Mouse (Mus musculus) intestine, embryonic 14.5 days (tissue): ENCODE measurements around the gene Park7. TPM values are rescaled to one million over a fixed set of nuclear protein-coding genes. Genes with fewer than 3 reads are reported as not detected.

Source experiments
- ATAC-seq: fragments of 200-750 bp; cut with Nextera tagmentation; replicated peaks from 2 replicates; pipeline ENCODE4 v1.8.0; 2017; ENCODE audit warnings: low read depth, moderate number of reproducible peaks, moderate TSS enrichment, moderate library complexity; ENCODE audit not compliant: low FRiP score, low TSS enrichment
- DNase-seq: peaks from one replicate; pipeline ENCODE4 v3.0.0-alpha.2; 2018; ENCODE audit warnings: low spot score
- H3K27ac ChIP-seq: fragments of 300-500 bp; sonication (generic); 2 replicates; pipeline ENCODE4 v1.5.1; 2014; ENCODE audit warnings: low read depth, mild to moderate bottlenecking, control low read depth
- H3K27me3 ChIP-seq: fragments of 300-500 bp; sonication (generic); replicated peaks from 2 replicates; pipeline ENCODE4 v1.6.1; 2014; ENCODE audit warnings: low read length, control low read depth; ENCODE audit not compliant: control insufficient read depth, insufficient read depth
- H3K36me3 ChIP-seq: fragments of 300-500 bp; sonication (generic); 2 replicates; pipeline ENCODE4 v1.6.1; 2014; ENCODE audit warnings: low read length, control low read depth; ENCODE audit not compliant: control insufficient read depth, insufficient read depth
- H3K4me1 ChIP-seq: fragments of 300-500 bp; sonication (generic); replicated peaks from 2 replicates; pipeline ENCODE4 v1.6.1; 2014; ENCODE audit warnings: low read length, control low read depth, mixed read lengths; ENCODE audit not compliant: control insufficient read depth, insufficient read depth
- H3K4me2 ChIP-seq: fragments of 300-500 bp; sonication (generic); 2 replicates; pipeline ENCODE4 v1.6.1; 2014; ENCODE audit warnings: low read length
- H3K4me3 ChIP-seq: fragments of 300-500 bp; sonication (generic); 2 replicates; pipeline ENCODE4 v1.5.1; 2014; ENCODE audit warnings: low read depth, low read length, control low read depth, mixed read lengths
- H3K9ac ChIP-seq: fragments of 300-500 bp; sonication (generic); 2 replicates; pipeline ENCODE4 v1.6.1; 2014; ENCODE audit warnings: mild to moderate bottlenecking, low read length
- H3K9me3 ChIP-seq: fragments of 300-500 bp; sonication (generic); 2 replicates; pipeline ENCODE4 v1.6.1; 2016; ENCODE audit warnings: low read length, control low read depth; ENCODE audit not compliant: control insufficient read depth
- WGBS: fragments of 180-500 bp; shearing (Covaris S2); extraction: QIAGEN DNeasy Blood & Tissue Kit; methylation state at CpG from one replicate; pipeline ENCODE4 v1.1.7; 2014; 5-methylcytosine and 5-hydroxymethylcytosine counted together
- polyA plus RNA-seq: library from polyadenylated mRNA; unstranded; fragments of >200 nt; fragmentation: Nextera tagmentation; extraction: Ambion mirVana; gene quantifications from 2 replicates; pipeline ENCODE4 v1.2.1, GENCODE M21; 2014

Park7 gene
- polyA plus RNA-seq, 1 experiment from 2014 or later = 487 TPM

GRCm38 (mm10) chr4:150907099-150907498 lies 7.1 kb downstream of the Park7 start:
- H3K36me3 ChIP-seq = peaks cover 45% of the 10 kb centered on the region
- H3K27me3 ChIP-seq = no peaks in the 10 kb centered on the region
- H3K9ac ChIP-seq = no peak overlapping the region
- ATAC-seq (no peak), DNase-seq (no peak)
- 94% methylated on average over 8 of the region's 8 CpGs for WGBS
- no peak overlapping the region for H3K27ac ChIP-seq
- no peaks in the 10 kb centered on the region for H3K9me3 ChIP-seq
- no peak overlapping the region for H3K4me2 ChIP-seq
- H3K4me1 ChIP-seq = no peaks in the 10 kb centered on the region; the same call in 1 of the 2 replicates
- H3K4me3 ChIP-seq = no peak overlapping the region

GRCm38 (mm10) chr4:150903091-150903742 lies 11.0 kb downstream of the Park7 start:
- Histone ChIP-seq H3K9ac (no peak overlapping the region), H3K27me3 (no peaks in the 10 kb centered on the region), H3K36me3 (peaks cover 81% of the 10 kb centered on the region), H3K9me3 (no peaks in the 10 kb centered on the region), H3K4me2 (no peak overlapping the region), H3K4me3 (no peak overlapping the region), H3K27ac (no peak overlapping the region), H3K4me1 (no peaks in the 10 kb centered on the region; the same call in 1 of the 2 replicates)
- DNase-seq (no peak), ATAC-seq (no peak)
- WGBS = 94% methylated on average over 14 of the region's 14 CpGs

GRCm38 (mm10) chr4:150902062-150902461 lies 12.2 kb downstream of the Park7 start:
- ATAC-seq (no peak), DNase-seq (no peak)
- H3K36me3 ChIP-seq = peaks cover 86% of the 10 kb centered on the region
- H3K27me3 ChIP-seq = no peaks in the 10 kb centered on the region
- no peaks in the 10 kb centered on the region for H3K9me3 ChIP-seq
- H3K4me2 ChIP-seq = no peak overlapping the region
- no peak overlapping the region for H3K27ac ChIP-seq
- 81% methylated on average over 12 of the region's 12 CpGs for WGBS
- H3K4me1 ChIP-seq = no peaks in the 10 kb centered on the region
- no peak overlapping the region for H3K9ac ChIP-seq
- H3K4me3 ChIP-seq = no peak overlapping the region

GRCm38 (mm10) chr4:150901651-150902050 lies 12.6 kb downstream of the Park7 start:
- Histone ChIP-seq H3K4me1 (no peaks in the 10 kb centered on the region), H3K9ac (no peak overlapping the region), H3K27me3 (no peaks in the 10 kb centered on the region), H3K36me3 (peaks cover 86% of the 10 kb centered on the region), H3K9me3 (no peaks in the 10 kb centered on the region), H3K4me3 (no peak overlapping the region), H3K27ac (no peak overlapping the region), H3K4me2 (no peak overlapping the region)
- ATAC-seq = no peak
- DNase-seq = peak; percentile 79
- 55% methylated on average over 9 of the region's 9 CpGs for WGBS

GRCm38 (mm10) chr4:150900486-150900885 lies 13.8 kb downstream of the Park7 start:
- 93% methylated on average over 13 of the region's 13 CpGs for WGBS
- ATAC-seq (no peak), DNase-seq (no peak)
- Histone ChIP-seq H3K9me3 (no peaks in the 10 kb centered on the region), H3K27me3 (no peaks in the 10 kb centered on the region), H3K4me3 (no peak overlapping the region), H3K9ac (no peak overlapping the region), H3K4me1 (no peaks in the 10 kb centered on the region), H3K36me3 (peaks cover 86% of the 10 kb centered on the region), H3K4me2 (no peak overlapping the region), H3K27ac (no peak overlapping the region)

- WGBS = 57% methylated on average over 13 of the region's 13 CpGs
- H3K36me3 ChIP-seq = peaks cover 76% of the 10 kb centered on the region
- no peak overlapping the region for H3K4me3 ChIP-seq
- no peaks in the 10 kb centered on the region for H3K27me3 ChIP-seq
- H3K9ac ChIP-seq = no peak overlapping the region
- ATAC-seq (no peak), DNase-seq (peak; percentile 90)
- H3K27ac ChIP-seq = no peak overlapping the region
- no peak overlapping the region for H3K4me2 ChIP-seq
- no peaks in the 10 kb centered on the region for H3K4me1 ChIP-seq
- H3K9me3 ChIP-seq = no peaks in the 10 kb centered on the region
Measured at GRCm38 (mm10) chr4:150898716-150899365, 15.4 kb downstream of the Park7 start.

GRCm38 (mm10) chr4:150896896-150897624 lies 17.2 kb downstream of the Park7 start:
- H3K36me3 ChIP-seq = peaks cover 58% of the 10 kb centered on the region
- ATAC-seq = no peak

GRCm38 (mm10) chr4:150894718-150895501 lies 19.3 kb downstream of the Park7 start:
- H3K4me2 ChIP-seq = no peak overlapping the region
- ATAC-seq = no peak; the same call in 1 of the 2 replicates
- no peak overlapping the region for H3K4me3 ChIP-seq
- no peaks in the 10 kb centered on the region for H3K4me1 ChIP-seq
- H3K9ac ChIP-seq = no peak overlapping the region
- H3K36me3 ChIP-seq = peaks cover 38% of the 10 kb centered on the region
- H3K27ac ChIP-seq = no peak overlapping the region
- no peaks in the 10 kb centered on the region for H3K27me3 ChIP-seq
- WGBS = 58% methylated on average over 8 of the region's 8 CpGs
- H3K9me3 ChIP-seq = no peaks in the 10 kb centered on the region
- DNase-seq = no peak

More at GRCm38 (mm10) chr4:150896896-150897624, 17.2 kb downstream of the Park7 start:
- Histone ChIP-seq H3K27ac (no peak overlapping the region), H3K4me2 (no peak overlapping the region), H3K4me1 (no peaks in the 10 kb centered on the region), H3K4me3 (no peak overlapping the region), H3K27me3 (no peaks in the 10 kb centered on the region), H3K9me3 (no peaks in the 10 kb centered on the region), H3K9ac (no peak overlapping the region)
- 91% methylated on average over 26 of the region's 26 CpGs for WGBS
- DNase-seq = no peak
